Mouse (Mus musculus): ENCODE measurements at regions not wholly inside any gene's neighbourhood (a gene's known extent, or its start where the extent isn't known, plus 50 kb on each side); places are given as distances from the start of the nearest gene placed in this dataset.

DNA sequence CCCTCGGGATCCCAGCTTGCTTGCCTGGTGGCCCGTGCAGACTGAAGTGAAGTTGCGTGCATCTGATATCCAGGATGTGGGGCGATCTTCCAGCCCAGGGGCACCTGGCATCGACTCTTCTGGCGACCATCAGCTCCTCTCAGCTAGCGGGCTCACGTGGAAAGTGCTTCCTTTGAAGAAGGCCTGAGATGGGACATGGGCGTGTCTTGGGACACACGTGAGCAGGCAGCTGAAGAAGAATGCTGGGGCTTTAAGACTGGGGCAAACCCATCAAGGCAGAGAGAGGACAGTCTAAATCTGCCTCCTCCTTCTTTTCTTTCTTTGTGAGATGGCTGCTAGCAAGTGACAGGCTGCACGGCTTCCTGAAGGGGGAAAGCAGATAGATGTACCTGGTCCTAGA lies 142.3 kb upstream of the Mrps10 start:
- no peak for DNase-seq (ENCODE audit: low spot score in 2 of 2)

DNA sequence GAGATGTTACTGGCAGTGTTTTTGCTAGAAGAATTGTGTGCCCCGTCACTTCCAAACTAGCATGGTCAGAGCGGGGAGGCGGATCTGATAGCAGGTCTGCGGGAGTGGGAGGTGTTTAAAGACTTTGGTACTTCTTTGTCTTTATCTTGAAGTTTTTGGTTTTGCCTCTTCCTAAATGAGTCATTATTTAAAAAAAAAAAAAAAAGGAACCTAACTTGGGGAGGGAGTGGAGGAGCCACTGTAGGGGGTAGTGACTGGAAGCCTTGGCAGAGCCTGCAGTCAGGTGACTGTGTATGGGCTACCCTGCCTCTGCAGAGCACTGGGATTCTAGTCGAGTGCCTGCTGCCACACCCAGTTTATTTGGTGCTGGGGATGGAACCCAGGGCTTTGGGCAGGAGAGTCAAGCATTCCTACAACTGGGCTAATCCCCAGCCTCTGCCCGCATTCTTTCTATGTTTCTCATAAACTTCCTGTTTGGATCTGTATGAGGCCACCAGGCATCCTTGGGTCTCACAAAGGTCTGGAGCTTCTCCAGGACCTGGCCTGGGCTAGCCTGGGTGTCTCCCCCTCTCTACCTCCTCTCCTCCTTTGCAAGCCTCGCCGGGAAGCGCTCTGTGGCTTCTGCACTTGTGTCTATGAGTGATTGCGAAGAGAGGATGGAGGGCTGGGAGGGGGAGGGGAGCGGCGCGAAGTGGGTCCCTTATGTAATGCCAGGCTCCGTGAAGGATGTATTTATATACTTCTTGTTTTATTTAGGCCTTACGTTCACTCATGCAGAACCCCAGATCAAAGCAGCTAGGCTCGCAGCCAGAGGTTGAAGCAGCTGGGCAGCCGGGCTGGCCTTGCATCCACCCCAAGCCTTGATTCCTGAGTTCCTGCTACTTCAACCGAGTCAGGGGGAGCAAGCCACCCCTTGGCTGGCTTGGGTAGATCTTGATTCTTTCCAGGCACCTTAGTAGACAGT lies 143.1 kb upstream of the Mrps10 start:
- no peak for DNase-seq (ENCODE audit: low spot score in 2 of 2)

DNA sequence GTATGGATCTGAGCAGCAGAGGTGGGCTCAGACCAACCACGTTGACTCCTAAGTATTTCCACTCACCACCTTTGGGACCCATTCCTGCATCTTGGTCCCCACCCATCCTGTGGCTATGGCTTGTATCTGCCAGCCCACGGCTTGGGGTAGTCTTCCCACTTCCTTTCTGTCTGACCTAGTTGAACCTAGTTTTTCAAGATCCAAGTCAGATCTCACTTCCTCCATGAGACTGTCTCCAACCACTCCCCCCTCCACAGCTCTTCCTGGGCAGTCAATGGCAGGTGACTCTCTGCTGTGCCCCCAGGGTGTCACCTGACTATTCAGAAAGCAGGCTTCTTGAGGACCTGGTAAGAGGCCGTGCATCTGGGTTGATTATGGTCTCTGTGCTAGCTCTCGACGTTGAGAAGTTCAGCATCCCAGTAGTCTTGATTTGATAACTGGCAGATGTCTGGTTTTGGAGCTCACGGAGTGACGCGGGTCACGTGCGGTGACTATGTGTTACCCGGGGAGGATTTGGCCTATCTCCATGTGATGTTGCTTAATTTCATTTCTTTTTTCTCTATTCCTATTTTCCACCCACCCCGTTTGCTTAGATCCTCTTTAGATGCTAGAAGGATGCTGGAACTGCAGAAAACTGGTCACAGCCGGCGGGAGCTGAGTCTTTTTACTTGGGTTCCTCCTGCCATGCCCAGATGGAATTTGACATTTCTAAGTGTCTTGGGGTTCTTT lies 147.5 kb upstream of the Mrps10 start:
- DNase-seq (ENCODE audit: low spot score in 2 of 2): no peak

DNA sequence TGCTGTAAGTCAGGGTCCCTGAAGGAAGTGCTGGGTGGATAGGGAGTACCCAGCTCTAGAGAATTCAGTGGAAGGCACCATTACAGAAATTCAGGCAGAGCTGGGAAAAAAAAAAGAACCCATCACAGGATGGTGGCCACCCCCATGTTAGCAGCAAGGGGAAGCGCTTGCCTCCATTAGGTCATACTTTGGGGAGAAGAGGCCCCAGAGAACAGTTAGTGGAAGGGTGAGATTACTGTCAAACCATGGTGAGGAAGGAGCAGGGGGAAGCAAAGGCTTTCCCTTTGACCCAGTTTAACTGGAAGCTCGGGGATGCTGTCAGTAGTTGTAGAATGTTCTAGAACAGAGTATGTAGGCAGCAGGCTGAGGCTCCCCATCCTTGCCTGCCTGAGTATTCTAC lies 148.8 kb upstream of the Mrps10 start:
- no peak for DNase-seq (ENCODE audit: low spot score in 2 of 2)

DNA sequence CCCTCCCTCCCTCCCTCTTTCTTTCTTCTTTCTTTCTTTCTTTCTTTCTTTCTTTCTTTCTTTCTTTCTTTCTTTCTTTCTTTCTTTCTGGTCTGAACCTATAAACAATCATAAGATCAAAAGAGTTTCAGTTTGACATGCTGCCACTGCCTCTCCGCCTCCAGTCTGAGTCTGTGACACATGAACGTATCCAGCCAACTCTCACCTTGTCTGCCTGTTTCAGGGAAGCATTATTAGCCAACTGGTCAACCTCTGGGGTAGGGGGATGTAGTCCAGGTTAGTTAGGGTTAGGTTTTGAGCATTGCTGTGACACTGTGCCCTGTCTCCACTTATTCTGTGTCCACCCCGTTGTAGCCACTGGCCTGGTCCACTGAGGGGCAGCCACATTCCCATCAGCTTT lies 152.2 kb upstream of the Mrps10 start:
- no peak for DNase-seq (ENCODE audit: low spot score in 2 of 2)

DNA sequence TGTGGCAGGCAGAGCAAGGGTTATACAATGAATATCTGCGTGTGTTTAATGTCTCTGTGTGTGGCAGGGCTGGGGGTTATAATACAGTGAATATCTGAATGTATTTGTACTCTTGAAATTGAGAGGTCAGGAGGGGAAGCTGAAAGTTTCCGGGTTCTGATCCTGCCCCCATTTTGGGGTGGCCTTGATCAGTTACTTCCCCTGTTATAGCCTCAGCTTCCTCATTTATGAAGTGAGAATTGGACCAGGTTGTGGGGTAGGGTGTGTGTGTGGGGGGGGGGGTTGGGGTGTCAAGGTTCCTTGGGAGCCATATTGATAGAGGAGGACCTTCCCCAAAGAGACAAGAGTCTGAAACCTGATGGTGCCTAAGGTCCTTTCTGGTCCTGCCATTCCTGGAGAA lies 152.8 kb upstream of the Mrps10 start:
- DNase-seq (ENCODE audit: low spot score in 2 of 2): no peak

DNA sequence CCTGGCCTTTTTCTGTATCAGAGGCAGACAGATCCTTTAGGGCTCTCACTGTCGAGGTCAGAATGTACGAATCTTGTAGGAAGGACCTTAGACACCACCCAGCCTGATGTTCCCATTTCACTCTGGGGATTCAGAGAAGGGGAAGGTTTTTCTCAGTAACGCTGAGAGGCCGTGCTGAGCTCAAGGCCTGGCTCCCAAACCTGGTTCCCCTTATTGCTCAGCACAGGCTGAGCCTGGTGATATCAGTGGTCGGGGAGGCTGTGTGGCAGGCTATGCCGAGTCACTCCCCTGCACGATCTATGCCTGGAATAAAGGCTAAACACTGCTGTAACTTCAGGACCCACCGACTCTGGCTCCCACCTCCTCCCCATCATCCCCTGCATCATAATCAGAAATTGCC lies 154.6 kb upstream of the Mrps10 start:
- DNase-seq (ENCODE audit: low spot score in 2 of 2): no peak

DNA sequence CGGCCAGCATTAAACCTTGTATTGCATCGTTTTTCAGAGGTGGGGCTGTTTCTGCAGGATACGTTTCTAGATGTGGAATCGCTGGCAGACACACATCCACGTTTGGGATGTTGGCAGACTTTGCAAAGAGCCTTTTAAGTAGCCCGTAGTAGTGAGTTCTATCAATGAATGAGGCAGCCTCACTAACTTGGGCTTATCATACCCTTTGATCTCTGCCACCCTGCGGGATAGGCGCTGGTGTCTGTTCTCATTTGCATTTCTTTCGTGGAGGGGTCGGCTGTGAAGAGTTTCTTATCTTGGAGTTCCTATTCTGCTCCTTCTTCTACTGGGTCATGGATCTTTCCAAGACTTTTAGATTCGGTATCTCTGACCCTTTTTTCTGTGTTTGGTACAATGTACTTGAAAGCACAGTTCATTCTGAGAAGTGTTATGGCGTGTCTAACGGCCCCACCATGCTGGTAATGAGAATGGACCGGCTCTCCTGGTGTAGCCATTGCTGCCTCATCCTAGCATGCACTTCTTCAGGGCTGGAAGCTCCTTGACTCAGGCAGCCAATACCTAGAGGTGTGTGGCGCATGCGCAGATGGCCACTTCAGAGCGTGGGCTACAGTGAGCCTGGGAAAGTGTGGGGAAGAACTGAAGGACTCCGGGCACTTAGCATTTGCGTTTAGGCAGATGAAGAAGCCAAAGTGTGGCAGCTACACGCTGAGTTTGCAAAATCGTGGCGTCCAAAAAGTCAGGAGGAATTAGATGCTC lies 158.1 kb upstream of the Mrps10 start:
- DNase-seq (ENCODE audit: low spot score in 2 of 2): no peak

DNA sequence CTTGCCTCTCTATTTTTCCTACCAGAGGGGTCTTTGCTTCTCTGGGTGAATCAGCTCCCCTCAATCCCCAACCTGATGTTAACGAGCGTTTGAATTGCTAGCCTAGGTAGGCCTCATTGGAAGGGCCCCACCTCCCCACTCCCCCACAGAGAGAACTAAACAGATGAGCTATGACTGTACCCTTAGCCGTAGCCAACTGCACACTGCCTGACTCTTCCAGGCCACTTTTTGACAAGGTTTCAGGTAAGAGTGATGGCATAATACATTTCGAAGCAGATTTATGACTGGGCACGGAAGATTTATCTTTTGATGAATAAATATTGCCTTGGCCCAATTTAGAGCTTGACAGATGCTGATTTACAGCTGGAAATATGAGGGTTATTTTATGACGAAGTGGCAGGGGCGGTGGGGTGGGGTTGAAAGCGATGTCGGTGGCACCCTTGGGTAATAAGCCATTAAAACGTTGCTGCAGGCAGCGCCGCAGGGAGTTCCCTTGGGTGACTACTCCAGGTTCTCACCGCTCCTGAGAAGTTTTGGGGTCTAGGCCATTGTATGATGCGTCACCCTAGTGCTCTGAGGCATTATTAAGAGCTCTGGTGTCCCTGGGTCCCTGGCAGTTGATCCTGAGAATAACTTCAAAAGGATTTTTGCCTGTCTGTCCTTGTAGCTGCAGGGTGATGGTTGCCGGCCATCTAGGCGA lies 159.7 kb upstream of the Mrps10 start:
- DNase-seq (ENCODE audit: low spot score in 2 of 2): no peak

DNA sequence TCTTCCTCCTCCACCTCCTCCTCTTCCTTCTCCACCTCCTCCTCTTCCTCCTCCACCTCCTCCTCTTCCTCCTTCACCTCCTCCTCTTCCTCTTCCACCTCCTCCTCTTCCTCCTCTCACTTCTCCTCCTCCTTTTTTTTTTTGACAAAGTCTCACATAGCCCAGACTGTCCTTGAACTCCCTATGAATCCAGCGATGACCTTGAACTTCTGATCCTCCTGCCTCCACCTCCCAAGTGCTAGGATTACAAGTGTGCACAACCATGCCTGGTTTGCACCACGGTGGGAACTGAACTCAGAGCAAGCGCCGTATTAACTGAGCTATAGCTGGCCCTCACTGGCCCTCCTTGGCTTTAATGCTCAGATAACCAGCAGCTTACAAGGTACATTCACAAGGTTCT lies 161.2 kb upstream of the Mrps10 start:
- DNase-seq (ENCODE audit: low spot score in 2 of 2): no peak

DNA sequence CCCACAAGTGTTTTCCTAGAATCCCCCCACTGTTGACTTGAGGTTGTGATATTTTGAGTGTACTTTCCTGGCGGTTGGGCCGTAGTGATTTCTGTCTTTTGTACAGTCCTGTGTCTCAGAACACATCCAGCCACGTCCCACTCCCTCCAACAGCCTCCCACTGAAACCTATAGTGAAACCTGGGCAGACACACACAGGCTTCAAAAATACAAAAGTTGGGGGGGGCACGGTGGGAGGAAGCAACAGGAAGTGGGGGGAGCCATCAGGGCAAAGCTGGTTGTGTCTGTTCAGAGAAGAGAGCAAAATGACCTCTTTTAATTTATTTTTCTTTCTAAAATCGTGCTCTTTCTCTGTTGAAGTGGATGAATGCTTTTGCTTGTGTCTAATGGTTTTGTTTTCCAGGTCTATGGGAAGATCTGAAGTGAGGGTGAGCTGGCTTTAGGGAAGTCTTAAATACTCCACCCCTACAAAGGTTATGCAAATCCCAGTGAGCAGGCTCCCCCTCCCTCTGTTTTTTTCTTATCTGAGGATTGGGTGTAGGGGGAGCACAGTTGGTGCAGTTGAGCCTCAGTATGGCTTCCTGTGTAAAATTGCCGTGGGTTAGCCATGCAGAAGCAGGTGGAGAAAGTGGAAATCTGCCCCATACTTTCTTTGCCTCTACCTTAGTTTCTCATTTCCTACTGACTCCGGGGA lies 164.1 kb upstream of the Mrps10 start:
- no peak for DNase-seq (ENCODE audit: low spot score in 2 of 2)

DNA sequence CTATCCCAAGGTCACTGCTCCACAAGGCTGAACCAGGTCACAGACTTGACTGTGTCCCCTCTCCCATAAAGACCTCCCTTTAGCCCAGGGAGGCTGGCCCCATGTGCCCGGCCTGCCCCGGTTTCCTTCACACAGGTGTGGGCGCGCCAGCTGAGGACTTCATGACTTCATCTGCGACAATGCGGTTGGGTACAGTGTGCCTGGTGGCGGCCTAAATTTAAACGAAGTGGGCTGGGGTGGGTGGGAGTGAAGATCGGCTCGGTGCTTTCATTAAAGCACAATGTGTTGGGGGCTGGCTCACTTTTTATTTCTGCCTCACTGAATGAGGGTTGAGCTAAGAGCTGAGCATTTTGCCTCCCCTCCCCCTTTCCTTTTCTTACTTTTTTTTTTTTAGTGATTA lies 169.5 kb upstream of the Mrps10 start:
- peak; percentile 71 to 77 for DNase-seq (ENCODE audit: low spot score in 2 of 2)

DNA sequence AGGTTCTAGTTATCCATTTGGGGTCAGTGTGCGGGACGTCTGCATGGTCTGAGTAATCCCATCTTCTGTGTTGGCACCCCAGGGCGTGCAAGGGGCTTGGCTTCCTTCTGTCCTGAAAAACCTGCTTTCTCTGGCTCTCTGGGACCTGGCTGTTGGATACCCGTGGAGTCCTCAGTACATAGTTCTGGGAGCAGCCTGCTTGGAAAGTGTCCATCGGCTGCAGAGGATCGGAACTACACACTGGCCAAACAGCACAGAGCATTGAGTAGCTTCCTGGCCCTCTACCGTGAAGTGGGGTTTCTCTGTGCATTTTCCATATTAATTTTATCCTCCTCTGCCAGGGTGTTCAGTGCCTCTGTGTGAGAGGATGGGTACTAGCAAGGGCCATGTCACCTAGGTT lies 170.7 kb upstream of the Mrps10 start:
- DNase-seq (ENCODE audit: low spot score in 2 of 2): peak in 1 of 2 experiments; percentile 43

DNA sequence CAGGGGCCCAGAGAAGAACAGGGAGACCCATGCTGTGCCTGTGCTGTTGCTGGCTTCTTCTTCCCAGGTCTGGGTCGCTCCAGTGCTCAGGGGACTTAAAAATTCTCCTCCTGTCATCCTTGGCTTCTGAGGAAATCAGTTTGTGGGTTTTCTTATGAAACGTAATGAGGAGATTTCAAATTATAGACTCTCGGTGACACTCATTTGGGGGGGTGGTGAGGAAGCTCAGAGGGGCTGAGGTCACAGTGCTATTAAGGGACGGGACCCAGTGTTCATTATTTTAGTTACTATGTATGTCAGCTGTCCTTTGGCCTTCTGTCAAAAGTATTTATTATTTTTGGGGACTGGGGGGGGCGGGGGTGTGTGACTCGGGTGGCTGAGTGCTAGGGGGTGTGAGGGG lies 171.7 kb upstream of the Mrps10 start:
- DNase-seq (ENCODE audit: low spot score in 2 of 2): no peak

DNA sequence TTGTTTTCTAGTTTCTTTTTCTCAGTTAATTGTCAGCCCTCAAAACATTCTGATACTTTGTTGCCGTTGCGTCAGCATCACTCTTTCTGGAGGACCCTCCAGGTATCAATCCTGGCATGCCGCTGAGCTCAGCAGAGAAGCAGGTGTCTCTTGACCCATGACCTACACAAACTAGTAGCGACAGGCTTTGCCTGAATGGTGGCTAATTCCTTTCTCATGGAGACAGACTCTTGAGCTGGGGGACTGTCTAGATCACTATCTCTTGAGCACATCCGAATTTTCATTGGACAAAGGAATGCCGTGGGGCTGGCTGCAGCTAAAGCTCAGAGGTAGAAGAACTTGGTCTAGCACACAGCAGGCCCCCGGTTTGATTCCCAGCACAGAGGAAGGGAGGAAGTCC lies 172.7 kb upstream of the Mrps10 start:
- DNase-seq (ENCODE audit: low spot score in 2 of 2): no peak

DNA sequence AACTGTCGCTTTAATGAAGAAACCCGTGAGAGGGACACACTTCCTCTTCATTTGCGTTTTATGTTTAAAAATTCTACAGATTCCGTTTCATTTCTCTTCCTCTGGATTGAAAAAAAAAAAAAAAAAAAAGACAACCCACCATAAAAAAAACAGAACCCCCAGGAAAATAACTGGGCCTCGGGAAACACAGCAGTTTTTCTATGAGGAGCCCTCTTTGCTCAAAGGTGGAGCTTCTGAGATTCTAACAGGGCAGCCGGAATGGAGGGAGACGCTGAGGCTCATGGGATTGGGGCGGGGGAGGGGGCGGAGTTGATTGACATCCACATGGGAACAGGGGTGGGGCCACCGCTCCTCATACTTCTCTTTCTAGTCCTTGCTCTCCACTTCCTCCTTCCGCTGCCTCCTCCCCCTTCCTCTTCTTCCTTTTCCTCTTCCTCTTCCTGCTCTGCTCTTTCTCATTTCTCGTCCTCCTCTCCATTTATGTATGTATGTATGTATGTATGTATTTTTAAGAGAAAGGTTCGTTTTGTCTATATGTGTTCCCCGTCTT lies 174.1 kb upstream of the Mrps10 start:
- no peak for DNase-seq (ENCODE audit: low spot score in 2 of 2)

DNA sequence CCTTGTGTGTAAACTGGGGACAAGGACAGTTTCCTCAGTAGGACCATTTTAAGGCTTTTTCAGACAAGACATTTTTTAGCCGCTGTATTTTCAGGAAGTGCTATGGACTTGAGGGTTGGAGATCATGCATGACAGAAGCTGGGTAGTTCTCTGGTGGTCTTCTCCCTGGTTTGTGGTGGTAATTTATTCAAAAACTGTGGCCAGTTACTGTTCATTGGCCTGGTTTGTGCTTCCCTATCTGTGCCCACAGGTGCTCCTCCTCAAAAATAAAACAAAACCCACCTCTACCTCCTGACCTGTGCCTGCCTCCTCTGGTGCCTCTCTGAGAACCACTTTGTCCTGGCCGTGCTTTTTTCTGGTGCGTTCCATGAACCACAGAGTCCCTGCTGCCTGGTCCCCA lies 177.3 kb upstream of the Mrps10 start:
- no peak for DNase-seq (ENCODE audit: low spot score in 2 of 2)

DNA sequence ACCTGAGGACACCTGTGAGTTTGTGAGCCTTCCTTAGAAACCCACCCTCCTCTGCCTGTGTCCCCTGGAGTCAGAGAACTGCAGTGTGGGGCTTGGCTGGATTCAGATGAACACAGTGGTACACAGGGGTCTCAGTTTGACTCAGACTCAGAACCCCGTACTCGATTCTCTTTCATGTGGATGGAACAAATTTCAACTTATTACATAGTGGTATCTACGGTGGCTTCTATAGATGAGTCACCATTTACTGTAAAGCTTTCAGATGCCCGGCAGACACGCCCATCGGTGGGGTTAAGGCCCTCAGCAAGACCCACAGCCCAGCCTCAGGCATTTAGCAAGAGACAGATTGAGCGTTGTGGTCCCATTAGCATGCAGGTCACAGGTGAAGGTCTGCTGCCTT lies 178.9 kb upstream of the Mrps10 start:
- no peak for DNase-seq (ENCODE audit: low spot score in 2 of 2)

DNA sequence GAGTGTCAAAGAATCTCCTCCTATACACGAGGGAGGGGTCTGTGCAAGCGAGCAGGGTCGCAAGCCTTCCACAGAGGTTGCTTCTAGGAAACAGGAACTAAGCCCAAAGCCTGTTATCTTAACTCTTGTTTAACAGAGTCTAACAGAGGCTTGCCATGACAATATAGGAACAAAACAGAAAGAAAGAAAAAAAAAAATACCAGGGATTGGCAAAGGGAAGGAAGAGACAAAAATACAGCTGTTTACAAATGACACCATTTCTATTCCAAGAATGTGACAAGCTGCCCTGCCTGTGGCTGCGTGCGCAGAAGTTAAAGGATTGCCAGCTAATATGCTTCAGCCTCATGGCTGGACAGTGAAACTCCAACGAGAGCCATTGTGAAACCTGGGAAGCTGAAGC lies 173.8 kb upstream of the Ubr2 start:
- no peak for DNase-seq (ENCODE audit: low spot score in 2 of 2)

DNA sequence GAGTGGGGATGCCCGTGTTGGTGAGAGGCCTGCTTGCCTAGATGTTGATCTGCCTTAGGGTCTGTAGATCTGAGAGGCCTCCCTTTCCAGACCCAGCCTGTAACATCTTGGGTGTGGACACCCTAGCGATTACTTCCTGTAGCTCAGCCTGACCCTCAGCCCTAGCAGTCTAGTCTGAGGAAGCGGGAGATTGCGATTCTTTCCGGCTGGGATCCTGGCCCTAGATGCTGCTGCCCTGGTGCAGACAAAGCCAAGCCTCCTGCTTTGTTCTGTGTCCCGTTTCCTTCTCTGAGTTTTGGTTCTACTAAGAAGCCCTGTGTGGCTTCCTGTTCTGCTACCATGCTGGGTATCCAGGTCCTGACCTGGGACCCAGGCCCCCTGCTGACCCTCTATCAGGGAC lies 171.8 kb upstream of the Ubr2 start:
- DNase-seq (ENCODE audit: low spot score in 2 of 2): no peak

DNA sequence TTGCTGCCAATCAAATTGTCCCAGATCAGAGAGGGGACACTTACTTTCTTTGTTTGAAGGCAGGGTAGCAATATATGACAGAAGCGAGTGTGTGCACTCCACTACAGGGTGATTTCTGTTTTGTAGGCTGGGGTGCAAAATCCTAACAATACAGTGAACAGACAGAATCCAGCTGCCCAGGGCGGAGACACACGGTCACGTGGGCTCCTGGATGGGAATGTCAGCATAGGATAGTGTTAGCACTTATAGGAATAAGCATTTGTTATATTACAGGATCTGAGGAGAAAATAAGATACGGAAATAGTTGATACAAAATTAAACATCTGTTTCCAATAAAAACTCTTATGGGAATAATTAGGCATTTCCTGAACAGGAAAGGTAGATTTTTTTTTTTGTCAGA lies 169.1 kb upstream of the Ubr2 start:
- DNase-seq (ENCODE audit: low spot score in 2 of 2): no peak
